Mouse (Mus musculus): ENCODE results near the gene Limk2. TPM values are rescaled to one million over a fixed set of nuclear protein-coding genes. Genes with fewer than 3 reads are reported as not detected.
A peak's percentile ranks its signal among the peaks of the same experiment; 100 is the strongest.

Limk2 gene
- total RNA-seq, 2 experiments from 2014 or later: 17.6 to 24.8 TPM

GRCm38 (mm10) chr11:3417795-3418194 lies 8.8 kb upstream of the Limk2 start:
- intact Hi-C loops (cut with DNase I): no loop called here

GRCm38 (mm10) chr11:3416399-3416798 lies 7.4 kb upstream of the Limk2 start:
- DNase-seq: no peak
- intact Hi-C loops (cut with DNase I): no loop called here

More at GRCm38 (mm10) chr11:3417795-3418194, 8.8 kb upstream of the Limk2 start:
- no peak for DNase-seq

GRCm38 (mm10) chr11:3412111-3412510 lies 3.1 kb upstream of the Limk2 start:
- no peak for DNase-seq
- intact Hi-C loops (cut with DNase I): no loop called here

- intact Hi-C loops (cut with DNase I): loop anchor here (2.0 kb wide), 2 partner anchors 44 to 62 kb away; partner anchors contain the start of gene Rnf185
- peak; percentile 14 to 18 for DNase-seq
Observed at GRCm38 (mm10) chr11:3408131-3408996, 625 bp downstream of the Limk2 start.

- intact Hi-C loops (cut with DNase I): no loop called here
- DNase-seq: no peak
Observed at GRCm38 (mm10) chr11:3404287-3405047, 4.5 kb downstream of the Limk2 start.

- intact Hi-C loops (cut with DNase I): no loop called here
- DNase-seq: no peak
Observed at GRCm38 (mm10) chr11:3403024-3403423, 6.0 kb downstream of the Limk2 start.

- DNase-seq: no peak
- intact Hi-C loops (cut with DNase I): no loop called here
Observed at GRCm38 (mm10) chr11:3398318-3398717, 10.7 kb downstream of the Limk2 start.

- no peak for DNase-seq
- intact Hi-C loops (cut with DNase I): no loop called here
Observed at GRCm38 (mm10) chr11:3396562-3396961, 12.4 kb downstream of the Limk2 start.

- intact Hi-C loops (cut with DNase I): no loop called here
- DNase-seq: no peak
Observed at GRCm38 (mm10) chr11:3396091-3396490, 12.9 kb downstream of the Limk2 start.

- DNase-seq: no peak
- intact Hi-C loops (cut with DNase I): no loop called here
Observed at GRCm38 (mm10) chr11:3394520-3394919, 14.5 kb downstream of the Limk2 start.

- intact Hi-C loops (cut with DNase I): no loop called here
- DNase-seq: peak in 1 of 2 experiments; percentile 7
Observed at GRCm38 (mm10) chr11:3392526-3392925, 16.5 kb downstream of the Limk2 start.

- intact Hi-C loops (cut with DNase I): no loop called here
- no peak for DNase-seq
Observed at GRCm38 (mm10) chr11:3390789-3391188, 18.2 kb downstream of the Limk2 start.

- DNase-seq: no peak
- intact Hi-C loops (cut with DNase I): no loop called here
Observed at GRCm38 (mm10) chr11:3389996-3390395, 19.0 kb downstream of the Limk2 start.

- intact Hi-C loops (cut with DNase I): loop anchor here (1.0 to 2.0 kb wide), 4 partner anchors 22 to 127 kb away; partner anchors contain the start of genes Limk2, Rnf185 and Selenom
- no peak for DNase-seq
Observed at GRCm38 (mm10) chr11:3387482-3388196, 21.4 kb downstream of the Limk2 start.

- intact Hi-C loops (cut with DNase I): loop anchor here (1.0 to 2.0 kb wide), 4 partner anchors 22 to 127 kb away; partner anchors contain the start of genes Limk2, Rnf185 and Selenom
- DNase-seq: peak; percentile 86 to 91
Observed at GRCm38 (mm10) chr11:3386941-3387368, 22.0 kb downstream of the Limk2 start.

GRCm38 (mm10) chr11:3382602-3383594 lies 26.1 kb downstream of the Limk2 start:
- DNase-seq: no peak
- intact Hi-C loops (cut with DNase I): no loop called here

GRCm38 (mm10) chr11:3381148-3381814 lies 27.7 kb downstream of the Limk2 start:
- intact Hi-C loops (cut with DNase I): no loop called here
- no peak for DNase-seq

GRCm38 (mm10) chr11:3379427-3379826 lies 29.6 kb downstream of the Limk2 start:
- no peak for DNase-seq
- intact Hi-C loops (cut with DNase I): no loop called here

GRCm38 (mm10) chr11:3374741-3375140 lies 34.2 kb downstream of the Limk2 start:
- intact Hi-C loops (cut with DNase I): no loop called here
- no peak for DNase-seq

All from heart, postnatal 36 days (tissue).